Mouse (Mus musculus): ENCODE data around the gene Cerk.
"Not testable (repeated sequence)": the region's sequence is repeated elsewhere in the genome, so short reads cannot be mapped to it uniquely, and the experiment has no call there.

DNA sequence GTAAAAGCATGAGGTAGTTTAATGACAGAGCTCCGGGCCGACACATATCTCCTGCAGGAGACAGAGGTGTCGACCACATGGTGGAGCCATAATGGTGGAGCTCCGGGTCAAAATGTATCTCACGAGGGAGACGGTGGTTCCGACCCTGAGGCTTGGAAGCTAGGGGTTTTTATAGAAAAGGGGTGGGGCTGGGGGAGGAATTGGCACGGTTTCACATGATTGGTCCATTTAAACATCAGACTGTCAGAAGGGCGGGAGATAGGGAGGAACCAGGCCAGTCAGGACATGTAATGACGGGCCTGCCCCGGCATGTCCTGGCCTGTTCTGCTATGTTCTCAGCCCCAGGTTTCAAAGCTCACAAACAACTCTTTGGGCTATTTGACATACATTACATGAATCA is 36.0 kb upstream of the Cerk start:
- not testable (repeated sequence) for TF ChIP-seq POLR2A (IDR thresholded peaks at IDR 0.05; ENCODE audit: low read depth, low read length); CTCF (conservative IDR thresholded peaks at IDR 0.05; ENCODE audit: insufficient read depth, insufficient read length, low read depth, low read length)
